Mouse (Mus musculus) T-helper 17 cell (primary cell): Measurements from ENCODE around the gene Il1r1.

Experiments used
- in situ Hi-C, 2 experiments: fragments of 300-600 bp; cut with MboI, MseI; formaldehyde crosslinking; loops; 1 replicate in 1 of 2; 2 replicates in 1 of 2; pipeline ENCODE4 v1.15.1; 2025; ENCODE audit warnings: high pct_unique_total_duplicates in 2 of 2

Gene Il1r1

GRCm38 (mm10) chr1:40230336-40230735, 5.5 kb downstream of the Il1r1 start:
- in situ Hi-C loops: loop anchor here in 1 of 2 experiments (10.0 kb wide), 1 partner anchor 956 kb away; no protein-coding TSS in a partner anchor

GRCm38 (mm10) chr1:40231116-40231515, 6.2 kb downstream of the Il1r1 start:
- in situ Hi-C loops: loop anchor here in 1 of 2 experiments (10.0 kb wide), 1 partner anchor 956 kb away; no protein-coding TSS in a partner anchor

GRCm38 (mm10) chr1:40233217-40233616, 8.3 kb downstream of the Il1r1 start:
- in situ Hi-C loops: loop anchor here in 1 of 2 experiments (10.0 kb wide), 1 partner anchor 958 kb away; no protein-coding TSS in a partner anchor

- in situ Hi-C loops: loop anchor here in 1 of 2 experiments (10.0 kb wide), 1 partner anchor 959 kb away; no protein-coding TSS in a partner anchor
Observed at GRCm38 (mm10) chr1:40233621-40234020, 8.7 kb downstream of the Il1r1 start.

- in situ Hi-C loops: loop anchor here in 1 of 2 experiments (10.0 kb wide), 1 partner anchor 961 kb away; no protein-coding TSS in a partner anchor
Observed at GRCm38 (mm10) chr1:40235597-40236249, 10.8 kb downstream of the Il1r1 start.

GRCm38 (mm10) chr1:40236694-40237093, 11.8 kb downstream of the Il1r1 start:
- in situ Hi-C loops: loop anchor here in 1 of 2 experiments (10.0 kb wide), 1 partner anchor 962 kb away; no protein-coding TSS in a partner anchor

GRCm38 (mm10) chr1:40237094-40237493, 12.2 kb downstream of the Il1r1 start:
- in situ Hi-C loops: loop anchor here in 1 of 2 experiments (10.0 kb wide), 1 partner anchor 962 kb away; no protein-coding TSS in a partner anchor

GRCm38 (mm10) chr1:40240353-40241092, 15.6 kb downstream of the Il1r1 start:
- in situ Hi-C loops: no loop called here

GRCm38 (mm10) chr1:40242717-40243116, 17.8 kb downstream of the Il1r1 start:
- in situ Hi-C loops: no loop called here

- in situ Hi-C loops: no loop called here
Observed at GRCm38 (mm10) chr1:40243561-40243998, 18.7 kb downstream of the Il1r1 start.

GRCm38 (mm10) chr1:40250425-40250824, 25.5 kb downstream of the Il1r1 start:
- in situ Hi-C loops: no loop called here

- in situ Hi-C loops: no loop called here
Observed at GRCm38 (mm10) chr1:40252507-40252906, 27.6 kb downstream of the Il1r1 start.

- in situ Hi-C loops: no loop called here
Observed at GRCm38 (mm10) chr1:40253940-40254339, 29.1 kb downstream of the Il1r1 start.

GRCm38 (mm10) chr1:40254347-40255057, 29.6 kb downstream of the Il1r1 start:
- in situ Hi-C loops: no loop called here

- in situ Hi-C loops: loop anchor here in 1 of 2 experiments (5.0 kb wide), 1 partner anchor 475 kb away; no protein-coding TSS in a partner anchor
Observed at GRCm38 (mm10) chr1:40262441-40263121, 37.7 kb downstream of the Il1r1 start.

- in situ Hi-C loops: loop anchor here in 1 of 2 experiments (5.0 kb wide), 1 partner anchor 476 kb away; no protein-coding TSS in a partner anchor
Observed at GRCm38 (mm10) chr1:40263122-40263498, 38.2 kb downstream of the Il1r1 start.

- in situ Hi-C loops: loop anchor here in 1 of 2 experiments (5.0 kb wide), 1 partner anchor 476 kb away; no protein-coding TSS in a partner anchor
Observed at GRCm38 (mm10) chr1:40263679-40264078, 38.8 kb downstream of the Il1r1 start.

- in situ Hi-C loops: no loop called here
Observed at GRCm38 (mm10) chr1:40265301-40265835, 40.5 kb downstream of the Il1r1 start.

GRCm38 (mm10) chr1:40266431-40267260, 41.8 kb downstream of the Il1r1 start:
- in situ Hi-C loops: no loop called here

GRCm38 (mm10) chr1:40267846-40268245, 43.0 kb downstream of the Il1r1 start:
- in situ Hi-C loops: no loop called here
